ENCODE assay signal across 8 mouse cellular contexts in the genomic region with DNA sequence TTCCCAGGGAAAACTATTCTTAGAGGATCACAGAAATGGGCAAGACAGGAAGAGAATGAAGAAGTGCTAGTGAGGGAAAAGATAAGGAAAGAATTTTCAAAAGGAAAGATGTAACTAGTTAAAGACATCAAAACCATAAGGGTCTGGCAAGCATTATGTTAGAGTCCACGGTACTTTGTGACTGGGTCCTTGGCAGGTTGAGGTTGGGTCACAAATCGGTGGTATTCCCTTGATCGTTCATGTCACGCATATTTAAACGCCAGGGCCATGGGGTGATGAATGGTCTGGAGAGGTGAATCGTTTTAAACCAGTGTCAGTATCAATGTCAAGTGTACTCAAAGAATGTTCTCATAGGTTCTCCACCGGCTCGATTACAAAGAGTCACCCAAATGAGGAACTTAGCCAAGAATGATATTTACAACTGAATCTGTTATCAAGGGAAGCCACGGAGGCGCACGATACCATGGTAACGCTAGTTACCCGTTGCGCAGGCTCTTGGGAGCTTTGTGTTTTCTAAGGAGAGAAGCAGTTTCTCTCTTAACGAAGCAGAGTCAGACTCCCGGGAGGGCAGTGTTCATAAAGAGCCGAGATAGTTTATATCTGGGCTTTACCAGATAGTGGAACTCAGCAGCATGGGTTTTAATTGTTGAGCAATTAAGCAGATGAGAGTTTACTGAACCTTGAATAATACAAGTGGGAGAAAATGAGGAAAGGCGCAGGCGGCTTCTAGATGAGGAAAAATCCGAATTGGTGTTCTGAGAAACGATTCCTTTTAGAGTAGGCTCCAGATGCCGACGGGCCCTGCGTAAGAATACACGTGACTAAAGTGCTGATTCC.
DNase-seq lines count a peak whose midpoint lies in the region; ATAC-seq and TF ChIP-seq lines count a peak whose summit lies in the region.

No protein-coding gene starts in this region.

- H3K4me2 ChIP-seq in forebrain, postnatal 0 days (ENCODE audit: low read depth), result peak overlapping the region; percentile 41

- DNase-seq in left cerebral cortex, adult 11 months (ENCODE audit: low spot score), result peak; percentile 34
- no peak for DNase-seq in left cerebral cortex, postnatal 4 days
- DNase-seq in forebrain, postnatal 0 days, result peak; percentile 89
- DNase-seq in left cerebral cortex, adult 9 months (ENCODE audit: low spot score in 2 of 2), result peak; percentile 40 to 66
- DNase-seq in right cerebral cortex, adult 18-20 months, result peak; percentile 70
- no peak for DNase-seq in heart, embryonic 10.5 days (ENCODE audit: low spot score)
- DNase-seq in thymus, postnatal 14 days, result no peak
- no peak for DNase-seq in lung, postnatal 10 days

- H3K9ac ChIP-seq in forebrain, postnatal 0 days, result no peak overlapping the region; the same call in 1 of the 2 replicates

- 26% methylated on average over 25 of the region's 25 CpGs for WGBS in forebrain, postnatal 0 days
- 76% methylated on average over 25 of the region's 25 CpGs for WGBS in heart, embryonic 10.5 days

- no peaks in the 10 kb centered on the region for H3K36me3 ChIP-seq in forebrain, postnatal 0 days (ENCODE audit: insufficient read depth)
- no peaks in the 10 kb centered on the region for H3K36me3 ChIP-seq in heart, embryonic 10.5 days

- peaks cover 6% of the 10 kb centered on the region for H3K4me1 ChIP-seq in forebrain, postnatal 0 days (ENCODE audit: insufficient read depth)
- no peaks in the 10 kb centered on the region for H3K4me1 ChIP-seq in heart, embryonic 10.5 days

- peak overlapping the region; percentile 68 for H3K27ac ChIP-seq in forebrain, postnatal 0 days (ENCODE audit: low read depth, low read length)
- H3K27ac ChIP-seq in heart, embryonic 10.5 days, result no peak overlapping the region

- H3K9me3 ChIP-seq in forebrain, postnatal 0 days (ENCODE audit: low read length), result no peaks in the 10 kb centered on the region
- no peaks in the 10 kb centered on the region for H3K9me3 ChIP-seq in heart, embryonic 10.5 days

- intact Hi-C loops in left cerebral cortex, postnatal 4 days (cut with DNase I), result no loop called here

- TF ChIP-seq CTCF in forebrain, postnatal 0 days (IDR thresholded peaks at IDR 0.05; ENCODE audit: low read depth), result peak; percentile 18; the same call in 1 of the 2 replicates

- H3K27me3 ChIP-seq in forebrain, postnatal 0 days (ENCODE audit: insufficient read depth, low read length), result no peaks in the 10 kb centered on the region
- no peaks in the 10 kb centered on the region for H3K27me3 ChIP-seq in heart, embryonic 10.5 days (ENCODE audit: insufficient read depth, poor library complexity, severe bottlenecking)

- ATAC-seq in forebrain, postnatal 0 days, result peak; percentile 97

- peak overlapping the region; percentile 25 for H3K4me3 ChIP-seq in forebrain, postnatal 0 days (ENCODE audit: low read depth, low read length)
- H3K4me3 ChIP-seq in heart, embryonic 10.5 days, result no peak overlapping the region

Comparison
In these comparisons a context has a peak if more than half of its experiments do, and no peak if none do; other contexts are left out.
1. DNase-seq: peak in left cerebral cortex, adult 11 months (single experiment), forebrain, postnatal 0 days (single experiment), left cerebral cortex, adult 9 months (2 of 2) and right cerebral cortex, adult 18-20 months (single experiment); none in left cerebral cortex, postnatal 4 days (single experiment), heart, embryonic 10.5 days (single experiment), thymus, postnatal 14 days (single experiment) and lung, postnatal 10 days (single experiment).